Mouse (Mus musculus): ENCODE results near the gene Tmco3.

DNA sequence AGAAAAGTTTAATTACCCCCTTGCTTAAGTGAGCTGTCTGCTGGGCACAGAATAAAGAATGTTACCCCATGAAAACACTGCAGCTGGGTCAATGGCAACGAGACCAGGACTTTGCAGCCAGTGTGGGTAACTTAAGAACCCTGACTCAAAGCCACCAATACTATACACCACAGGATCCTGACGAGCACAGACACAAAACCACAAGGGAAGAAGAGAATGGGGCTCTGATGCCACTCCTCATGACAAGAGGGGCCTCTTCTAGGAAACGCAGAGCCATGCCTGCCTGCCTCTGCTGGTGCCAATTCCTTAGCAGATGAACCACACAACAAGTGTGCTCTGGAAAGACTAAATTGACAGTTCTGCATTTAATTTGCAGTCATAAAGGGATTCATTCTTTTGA lies 24.6 kb upstream of the Tmco3 start:
- no peak for TF ChIP-seq POLR2A (IDR thresholded peaks at IDR 0.05; ENCODE audit: borderline replicate concordance, control insufficient read depth, low read depth, low read length)
- TF ChIP-seq CTCF (IDR thresholded peaks at IDR 0.05; ENCODE audit: control insufficient read depth, insufficient read depth, low read length), result no peak

Data from bone marrow, adult 2 months (tissue).